Mouse (Mus musculus): ENCODE data around the gene H13. TPM values are rescaled to one million over a fixed set of nuclear protein-coding genes. Genes with fewer than 3 reads are reported as not detected.
A peak's percentile ranks its signal among the peaks of the same experiment; 100 is the strongest.

H13 gene
- total RNA-seq, 2 experiments from 2014 or later: 84.8 to 88.2 TPM

- DNase-seq (ENCODE audit: low spot score in 2 of 2): no peak
Measured at GRCm38 (mm10) chr2:152700138-152700537, 30.9 kb downstream of the H13 start.

- no peak for DNase-seq (ENCODE audit: low spot score in 2 of 2)
Measured at GRCm38 (mm10) chr2:152700725-152701124, 31.5 kb downstream of the H13 start.

GRCm38 (mm10) chr2:152703596-152704255 lies 34.5 kb downstream of the H13 start:
- no peak for DNase-seq (ENCODE audit: low spot score in 2 of 2)

GRCm38 (mm10) chr2:152704256-152704605 lies 35.0 kb downstream of the H13 start:
- DNase-seq (ENCODE audit: low spot score in 2 of 2): no peak

GRCm38 (mm10) chr2:152704811-152705370 lies 35.6 kb downstream of the H13 start:
- no peak for DNase-seq (ENCODE audit: low spot score in 2 of 2)

- peak; percentile 74 to 87 for DNase-seq (ENCODE audit: low spot score in 2 of 2)
Measured at GRCm38 (mm10) chr2:152705993-152706571, 36.8 kb downstream of the H13 start.

GRCm38 (mm10) chr2:152707186-152707585 lies 37.9 kb downstream of the H13 start:
- DNase-seq (ENCODE audit: low spot score in 2 of 2): no peak

- DNase-seq (ENCODE audit: low spot score in 2 of 2): peak; percentile 85 to 92
Measured at GRCm38 (mm10) chr2:152707627-152708026, 38.4 kb downstream of the H13 start.

- DNase-seq (ENCODE audit: low spot score in 2 of 2): no peak
Measured at GRCm38 (mm10) chr2:152709066-152709465, 39.8 kb downstream of the H13 start.

- DNase-seq (ENCODE audit: low spot score in 2 of 2): no peak
Measured at GRCm38 (mm10) chr2:152716241-152716772, 47.0 kb downstream of the H13 start.

- DNase-seq (ENCODE audit: low spot score in 2 of 2): no peak
Measured at GRCm38 (mm10) chr2:152717652-152718051, 48.4 kb downstream of the H13 start.

- no peak for DNase-seq (ENCODE audit: low spot score in 2 of 2)
Measured at GRCm38 (mm10) chr2:152718076-152718475, 48.8 kb downstream of the H13 start.

- peak in 1 of 2 experiments; percentile 58 for DNase-seq (ENCODE audit: low spot score in 2 of 2)
Measured at GRCm38 (mm10) chr2:152723651-152724331, 54.5 kb downstream of the H13 start.

- no peak for DNase-seq (ENCODE audit: low spot score in 2 of 2)
Measured at GRCm38 (mm10) chr2:152724332-152724723, 55.1 kb downstream of the H13 start.

GRCm38 (mm10) chr2:152725178-152725750 lies 56.0 kb downstream of the H13 start:
- DNase-seq (ENCODE audit: low spot score in 2 of 2): no peak

GRCm38 (mm10) chr2:152726213-152726612 lies 57.0 kb downstream of the H13 start:
- no peak for DNase-seq (ENCODE audit: low spot score in 2 of 2)

GRCm38 (mm10) chr2:152726751-152727335 lies 57.6 kb downstream of the H13 start:
- no peak for DNase-seq (ENCODE audit: low spot score in 2 of 2)

GRCm38 (mm10) chr2:152727795-152728510 lies 58.7 kb downstream of the H13 start:
- no peak for DNase-seq (ENCODE audit: low spot score in 2 of 2)

- DNase-seq (ENCODE audit: low spot score in 2 of 2): no peak
Measured at GRCm38 (mm10) chr2:152728594-152728993, 59.3 kb downstream of the H13 start.

GRCm38 (mm10) chr2:152729013-152729635 lies 59.9 kb downstream of the H13 start:
- DNase-seq (ENCODE audit: low spot score in 2 of 2): no peak
